Mouse (Mus musculus) heart, embryonic 12.5 days (tissue): ENCODE measurements around the gene B230104I21Rik. TPM values are rescaled to one million over a fixed set of nuclear protein-coding genes. Genes with fewer than 3 reads are reported as not detected.

Experiments used
- ATAC-seq: fragments of 200-750 bp; cut with Nextera tagmentation; 2 replicates; pipeline ENCODE4 v1.8.0; 2017; ENCODE audit warnings: moderate TSS enrichment, moderate library complexity; ENCODE audit not compliant: insufficient number of reproducible peaks, low FRiP score
- H3K27ac ChIP-seq: fragments of 300-500 bp; sonication (generic); 2 replicates; pipeline ENCODE4 v1.5.1; 2016; ENCODE audit warnings: mild to moderate bottlenecking, moderate library complexity; ENCODE audit not compliant: poor library complexity, severe bottlenecking
- H3K27me3 ChIP-seq: fragments of 300-500 bp; sonication (generic); replicated peaks from 2 replicates; pipeline ENCODE4 v1.6.1; 2016; ENCODE audit warnings: mild to moderate bottlenecking, moderate library complexity
- H3K36me3 ChIP-seq: fragments of 300-500 bp; sonication (generic); 2 replicates; pipeline ENCODE4 v1.6.1; 2016; ENCODE audit warnings: mild to moderate bottlenecking, moderate library complexity
- H3K4me1 ChIP-seq: fragments of 300-500 bp; sonication (generic); replicated peaks from 2 replicates; pipeline ENCODE4 v1.6.1; 2016; ENCODE audit warnings: mild to moderate bottlenecking
- H3K4me2 ChIP-seq: fragments of 300-500 bp; sonication (generic); 2 replicates; pipeline ENCODE4 v1.6.1; 2016; ENCODE audit warnings: mild to moderate bottlenecking, moderate library complexity
- H3K4me3 ChIP-seq: fragments of 300-500 bp; sonication (generic); 2 replicates; pipeline ENCODE4 v1.5.1; 2016; ENCODE audit warnings: mild to moderate bottlenecking
- H3K9ac ChIP-seq: fragments of 300-500 bp; sonication (generic); 2 replicates; pipeline ENCODE4 v1.6.1; 2016; ENCODE audit warnings: mild to moderate bottlenecking, moderate library complexity
- H3K9me3 ChIP-seq: fragments of 300-500 bp; sonication (generic); replicated peaks from 2 replicates; pipeline ENCODE4 v1.6.1; 2016; ENCODE audit warnings: mild to moderate bottlenecking, moderate library complexity
- WGBS: fragments of 180-500 bp; shearing (Covaris S2); methylation state at CpG from one replicate; pipeline ENCODE4 v1.1.7; 2016; 5-methylcytosine and 5-hydroxymethylcytosine counted together
- polyA plus RNA-seq: library from polyadenylated mRNA; unstranded; fragments of >200 nt; fragmentation: Nextera tagmentation; extraction: Ambion mirVana; gene quantifications from 2 replicates; pipeline ENCODE4 v1.2.1, GENCODE M21; 2016

The B230104I21Rik gene
- polyA plus RNA-seq, 1 experiment from 2014 or later = not detected

DNA sequence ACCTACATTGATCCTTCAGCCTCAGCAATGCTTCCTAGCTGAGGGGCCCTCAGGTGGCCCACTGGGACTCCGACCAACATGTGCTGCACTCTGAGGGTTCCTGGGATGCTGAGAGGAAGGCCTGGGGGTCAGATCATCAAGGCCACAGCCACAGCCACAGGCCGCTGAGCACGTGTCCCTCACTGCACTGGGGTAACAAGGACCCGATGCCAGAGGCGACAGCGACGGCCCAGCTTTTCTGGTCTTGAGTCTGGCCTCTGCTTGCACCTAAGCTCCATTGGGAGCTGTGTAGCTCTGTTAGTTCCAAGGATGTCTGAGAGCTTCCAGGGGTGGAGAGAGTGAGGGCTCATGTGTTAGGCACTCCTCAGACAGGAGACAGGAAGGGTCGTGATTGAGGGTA is 34.9 kb downstream of the B230104I21Rik start:
- ATAC-seq = no peak
- H3K9ac ChIP-seq = no peak overlapping the region
- H3K4me2 ChIP-seq = no peak overlapping the region
- peaks cover 37% of the 10 kb centered on the region for H3K4me1 ChIP-seq
- no peaks in the 10 kb centered on the region for H3K36me3 ChIP-seq
- no peak overlapping the region for H3K27ac ChIP-seq
- 69% methylated on average over 8 of the region's 8 CpGs for WGBS
- H3K27me3 ChIP-seq = peaks cover 21% of the 10 kb centered on the region
- H3K9me3 ChIP-seq = no peaks in the 10 kb centered on the region
- H3K4me3 ChIP-seq = no peak overlapping the region

DNA sequence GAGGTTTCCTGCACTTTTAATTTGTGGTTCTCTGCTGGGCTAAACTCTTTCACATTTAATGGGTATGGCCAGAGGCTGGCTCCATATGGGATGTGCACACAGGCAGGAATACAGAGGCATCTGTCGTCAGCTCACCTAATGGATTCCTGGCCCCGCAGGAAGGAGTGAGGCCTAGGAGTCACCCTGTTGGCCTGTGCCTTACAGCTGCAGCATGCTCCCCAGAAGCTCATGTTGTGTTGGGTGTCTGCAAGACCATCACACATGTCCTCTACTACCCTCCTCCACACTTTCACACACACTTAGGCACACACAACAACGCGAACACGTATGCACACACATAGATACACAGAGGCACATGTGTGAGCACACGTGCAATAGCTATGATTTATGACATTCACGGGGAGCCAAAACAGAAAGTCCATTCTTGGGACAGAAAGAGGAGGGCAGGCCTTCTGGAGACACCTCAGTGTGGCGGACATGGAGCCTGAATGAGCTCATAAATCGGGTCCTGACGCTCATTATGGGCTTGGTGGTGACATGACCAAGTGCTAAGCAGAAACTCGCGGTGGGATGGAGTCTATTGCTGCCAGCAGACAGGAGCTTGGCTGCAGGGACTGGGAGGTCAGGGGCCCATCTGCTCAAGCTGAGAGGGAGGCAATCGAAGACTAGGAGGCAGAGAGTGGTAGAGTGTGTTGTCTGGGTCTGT is 35.8 kb downstream of the B230104I21Rik start:
- 55% methylated on average over 13 of the region's 13 CpGs for WGBS
- no peak overlapping the region for H3K9ac ChIP-seq
- no peak for ATAC-seq
- no peaks in the 10 kb centered on the region for H3K36me3 ChIP-seq
- H3K4me1 ChIP-seq = peaks cover 37% of the 10 kb centered on the region
- peaks cover 25% of the 10 kb centered on the region for H3K27me3 ChIP-seq
- H3K27ac ChIP-seq = peak overlapping the region; percentile 20; the same call in 1 of the 2 replicates
- H3K4me2 ChIP-seq = no peak overlapping the region
- no peaks in the 10 kb centered on the region for H3K9me3 ChIP-seq
- H3K4me3 ChIP-seq = no peak overlapping the region

DNA sequence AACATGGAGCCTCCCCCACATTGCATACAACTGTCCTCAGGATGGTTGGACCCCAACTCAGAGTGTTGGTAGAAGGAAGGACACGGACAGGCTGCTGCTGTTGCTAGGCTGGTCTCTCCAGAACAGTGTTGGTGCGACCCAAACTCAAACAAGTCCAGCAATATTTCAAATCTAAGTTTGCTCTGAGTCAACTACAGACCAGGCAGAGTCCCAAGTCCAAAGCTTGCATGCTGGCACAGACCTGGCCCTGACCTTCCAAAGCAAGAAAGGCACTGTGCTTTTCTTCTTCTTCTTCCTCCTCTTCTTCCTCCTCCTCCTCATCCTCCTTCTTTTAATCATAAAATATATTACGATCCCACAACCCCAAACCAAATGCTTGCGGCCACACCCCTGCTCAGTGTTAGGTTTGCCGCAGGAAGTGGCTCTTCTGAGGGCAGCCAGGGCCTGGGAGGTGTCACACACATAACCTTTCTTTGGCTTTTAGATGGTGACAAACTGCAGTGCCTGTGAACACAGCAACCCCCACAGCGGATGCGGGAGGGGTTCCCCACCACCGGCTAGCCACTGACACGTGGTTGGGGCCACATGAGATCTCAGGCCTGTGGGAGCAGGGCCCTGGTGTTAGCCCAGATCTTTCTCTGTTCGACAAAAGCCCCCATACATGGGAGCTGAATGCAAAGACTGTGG is 40.2 kb downstream of the B230104I21Rik start:
- 75% methylated on average over 10 of the region's 10 CpGs for WGBS
- no peak overlapping the region for H3K4me3 ChIP-seq
- no peak overlapping the region for H3K9ac ChIP-seq
- H3K36me3 ChIP-seq = no peaks in the 10 kb centered on the region
- no peak for ATAC-seq
- H3K27me3 ChIP-seq = peaks cover 39% of the 10 kb centered on the region
- no peak overlapping the region for H3K27ac ChIP-seq
- no peaks in the 10 kb centered on the region for H3K9me3 ChIP-seq
- no peak overlapping the region for H3K4me2 ChIP-seq
- H3K4me1 ChIP-seq = peaks cover 18% of the 10 kb centered on the region

DNA sequence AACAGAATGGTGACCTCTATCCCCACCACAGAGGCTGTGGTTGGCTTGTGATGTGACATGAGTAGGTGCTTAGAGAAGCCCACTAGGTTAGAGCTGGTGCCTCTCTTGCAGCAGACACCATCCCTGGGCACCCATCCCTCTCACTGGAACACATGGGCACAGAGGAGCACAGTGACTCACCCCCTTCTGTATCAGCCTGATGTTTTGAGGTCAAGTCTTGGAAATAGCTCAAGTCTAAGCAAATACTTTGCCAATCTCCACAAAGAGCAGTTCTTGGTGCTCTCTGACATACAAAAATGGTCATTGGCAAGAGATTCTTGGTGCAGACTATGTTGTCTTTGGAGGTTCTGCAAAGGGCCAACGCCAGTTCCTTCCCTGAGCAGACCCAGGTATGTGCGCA is 42.9 kb downstream of the B230104I21Rik start:
- Histone ChIP-seq H3K4me3 (no peak overlapping the region), H3K4me2 (no peak overlapping the region), H3K9me3 (no peaks in the 10 kb centered on the region), H3K4me1 (no peaks in the 10 kb centered on the region), H3K27me3 (peaks cover 41% of the 10 kb centered on the region), H3K36me3 (no peaks in the 10 kb centered on the region), H3K27ac (no peak overlapping the region), H3K9ac (no peak overlapping the region)
- ATAC-seq = no peak
- WGBS = 94% methylated on average over 2 of the region's 2 CpGs

DNA sequence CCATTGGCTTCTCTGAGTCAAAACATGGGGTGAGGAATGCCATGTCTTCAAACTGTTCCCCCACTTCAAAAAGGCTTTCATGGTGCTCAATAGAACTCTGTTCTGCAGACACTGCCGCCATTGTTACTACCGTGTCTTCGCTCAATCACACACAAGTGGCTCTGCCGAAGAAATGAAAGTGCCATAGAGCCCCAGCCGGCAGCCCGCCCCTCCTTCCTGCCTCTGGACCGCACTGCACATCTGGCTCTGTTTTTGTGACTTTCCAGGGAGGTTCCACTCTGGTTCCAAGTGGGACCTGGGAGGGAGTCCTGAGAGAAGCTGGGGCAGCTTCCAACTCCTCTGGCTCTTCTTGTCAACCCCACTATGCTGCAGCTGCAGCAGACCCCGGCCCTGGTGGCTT is 49.3 kb downstream of the B230104I21Rik start:
- Histone ChIP-seq H3K27ac (no peak overlapping the region), H3K27me3 (peaks cover 57% of the 10 kb centered on the region), H3K9me3 (no peaks in the 10 kb centered on the region), H3K4me1 (peaks cover 41% of the 10 kb centered on the region), H3K4me2 (no peak overlapping the region), H3K36me3 (no peaks in the 10 kb centered on the region), H3K9ac (no peak overlapping the region), H3K4me3 (no peak overlapping the region)
- ATAC-seq = no peak
- 69% methylated on average over 8 of the region's 8 CpGs for WGBS

DNA sequence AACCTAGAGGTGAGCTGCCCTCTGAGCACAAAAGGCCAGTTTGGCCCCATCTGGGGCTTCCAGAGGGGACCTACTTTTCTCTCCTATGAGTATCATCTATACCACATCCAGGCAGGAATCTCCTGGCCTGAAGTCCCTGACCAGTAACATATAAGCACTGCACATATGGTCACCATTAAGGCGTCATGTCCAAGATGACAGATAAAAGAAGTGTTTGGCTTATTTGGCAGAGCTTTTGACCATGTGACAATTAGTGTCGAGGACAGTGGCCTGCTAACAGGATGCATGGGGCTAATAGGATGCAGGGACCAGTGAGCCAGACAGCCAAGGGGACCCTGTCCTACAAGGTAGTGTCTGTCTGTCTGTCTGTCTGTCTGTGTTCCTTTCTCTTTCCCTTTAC is 50.0 kb downstream of the B230104I21Rik start:
- H3K4me2 ChIP-seq = no peak overlapping the region
- 55% methylated on average over 2 of the region's 2 CpGs for WGBS
- H3K4me1 ChIP-seq = peaks cover 48% of the 10 kb centered on the region
- no peak overlapping the region for H3K9ac ChIP-seq
- H3K4me3 ChIP-seq = no peak overlapping the region
- H3K27ac ChIP-seq = no peak overlapping the region
- no peaks in the 10 kb centered on the region for H3K9me3 ChIP-seq
- H3K36me3 ChIP-seq = no peaks in the 10 kb centered on the region
- ATAC-seq = no peak
- peaks cover 56% of the 10 kb centered on the region for H3K27me3 ChIP-seq

DNA sequence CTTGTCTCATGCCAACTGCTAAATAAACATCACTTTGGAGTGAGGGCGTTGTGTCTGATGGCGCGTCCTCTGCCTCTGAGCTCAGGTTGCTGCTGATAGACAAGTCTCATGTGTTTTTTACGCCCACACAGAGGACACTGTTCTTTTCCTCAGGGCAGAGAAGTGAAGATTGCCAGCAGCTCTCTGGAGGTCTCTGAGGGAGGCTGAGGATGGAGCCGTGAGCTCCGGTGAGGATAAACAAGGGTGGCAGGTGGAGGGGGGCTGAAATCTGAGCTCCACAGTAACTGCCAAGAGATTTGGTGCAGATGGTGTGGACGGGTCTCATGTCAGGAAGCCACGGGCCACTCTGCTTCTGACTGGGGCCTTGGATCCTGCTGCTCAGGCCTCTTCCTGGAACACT is 50.9 kb downstream of the B230104I21Rik start:
- Histone ChIP-seq H3K27ac (no peak overlapping the region), H3K4me2 (no peak overlapping the region), H3K9ac (no peak overlapping the region), H3K9me3 (no peaks in the 10 kb centered on the region), H3K36me3 (no peaks in the 10 kb centered on the region), H3K27me3 (peaks cover 54% of the 10 kb centered on the region), H3K4me3 (no peak overlapping the region), H3K4me1 (peaks cover 57% of the 10 kb centered on the region)
- ATAC-seq = 0 out of 2 replicates have a peak, but pooled peaks have one; percentile 26
- 42% methylated on average over 8 of the region's 8 CpGs for WGBS

DNA sequence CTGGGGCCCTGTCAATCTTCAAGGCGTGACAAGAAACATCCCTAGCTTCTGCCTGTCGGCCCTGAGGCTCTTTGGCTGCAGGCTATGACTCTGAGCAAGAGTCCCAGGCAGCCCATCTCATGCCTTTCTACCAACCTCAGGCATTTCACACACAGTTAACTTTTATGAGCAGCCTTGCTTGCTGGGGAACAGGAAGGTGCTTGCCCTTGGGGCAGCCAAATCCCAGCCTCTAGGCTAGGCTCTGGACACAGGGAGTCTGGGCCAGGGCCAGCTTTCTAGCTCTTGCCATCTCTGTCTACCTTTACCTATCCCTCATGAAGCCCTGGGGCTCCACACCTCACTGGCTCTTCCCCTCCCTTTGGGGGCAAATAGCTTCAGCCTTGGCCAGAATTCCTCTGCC is 53.7 kb downstream of the B230104I21Rik start:
- Histone ChIP-seq H3K9me3 (no peaks in the 10 kb centered on the region), H3K4me3 (no peak overlapping the region), H3K27me3 (peaks cover 45% of the 10 kb centered on the region), H3K36me3 (no peaks in the 10 kb centered on the region), H3K9ac (no peak overlapping the region), H3K4me1 (peaks cover 85% of the 10 kb centered on the region), H3K27ac (0 out of 2 replicates have a peak overlapping the region, but pooled peaks have one; percentile 12), H3K4me2 (no peak overlapping the region)
- no peak for ATAC-seq
- WGBS = 84% methylated on average over 2 of the region's 2 CpGs

DNA sequence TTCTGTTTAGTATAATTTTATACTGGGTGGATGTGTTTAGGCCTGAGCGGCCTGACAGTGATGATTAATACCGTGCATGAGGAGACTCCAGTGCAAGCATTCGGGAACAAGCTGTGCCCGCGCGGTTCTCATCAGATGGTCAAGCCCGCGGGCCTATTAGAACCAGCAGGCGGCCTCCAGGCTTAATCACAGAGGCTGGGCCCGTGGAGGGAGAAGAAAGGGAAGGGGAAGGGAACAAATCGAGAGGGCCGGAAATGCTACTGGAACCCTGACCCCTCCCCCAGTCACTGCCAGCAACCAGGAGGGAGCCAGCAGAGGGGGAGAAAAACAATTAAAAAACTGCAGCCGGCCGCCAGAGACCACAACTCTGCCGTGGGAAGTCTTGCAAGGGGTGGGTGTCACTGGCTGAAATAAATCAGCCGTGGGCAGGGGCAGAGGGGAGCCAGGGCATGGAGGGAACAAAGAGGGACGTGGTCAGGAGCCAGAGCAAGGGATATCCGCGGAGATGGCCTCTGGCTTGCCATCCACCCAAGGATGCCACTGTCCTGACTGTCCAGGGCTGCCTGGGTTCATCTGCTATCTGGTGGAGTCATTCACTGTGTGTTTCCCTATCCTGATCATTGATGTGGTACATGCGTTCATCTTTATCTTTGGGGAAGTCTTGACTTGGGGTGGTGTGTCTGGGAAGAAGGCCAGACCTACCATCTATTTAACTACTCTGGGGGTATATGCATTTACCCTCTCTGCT is 54.6 kb downstream of the B230104I21Rik start:
- 25% methylated on average over 20 of the region's 20 CpGs for WGBS
- H3K27me3 ChIP-seq = peaks cover 50% of the 10 kb centered on the region
- H3K36me3 ChIP-seq = no peaks in the 10 kb centered on the region
- H3K9me3 ChIP-seq = no peaks in the 10 kb centered on the region
- peak overlapping the region; percentile 6; the same call in 1 of the 2 replicates for H3K4me2 ChIP-seq
- H3K27ac ChIP-seq = 0 out of 2 replicates have a peak overlapping the region, but pooled peaks have one; percentile 12
- H3K9ac ChIP-seq = no peak overlapping the region
- no peak for ATAC-seq
- peaks cover 86% of the 10 kb centered on the region for H3K4me1 ChIP-seq
- no peak overlapping the region for H3K4me3 ChIP-seq

DNA sequence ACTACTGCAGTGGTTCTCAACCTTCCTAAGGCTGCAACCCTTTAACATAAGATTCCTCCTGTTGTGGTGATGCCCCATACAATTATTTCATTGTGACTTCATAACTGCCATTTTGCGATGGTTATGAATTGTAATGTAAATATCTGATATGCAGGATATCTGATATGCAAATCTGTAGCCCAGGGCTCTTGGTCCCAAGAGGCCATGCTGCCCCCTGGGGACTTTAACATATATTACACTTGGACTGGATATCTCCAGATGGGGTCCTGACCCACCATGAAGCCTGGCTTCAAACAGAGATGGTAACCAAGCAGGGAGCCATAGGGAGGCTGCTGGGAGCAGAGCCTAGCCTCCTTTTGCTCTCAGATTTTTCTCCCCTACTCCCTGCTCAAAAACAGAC is 56.7 kb downstream of the B230104I21Rik start:
- H3K4me1 ChIP-seq = peaks cover 66% of the 10 kb centered on the region

More for the DNA sequence above, 56.7 kb downstream of the B230104I21Rik start:
- WGBS = 82% methylated on average over 1 of the region's 1 CpGs
- Histone ChIP-seq H3K27me3 (peaks cover 59% of the 10 kb centered on the region), H3K36me3 (no peaks in the 10 kb centered on the region), H3K4me2 (peak overlapping the region; percentile 32; the same call in 1 of the 2 replicates), H3K4me3 (no peak overlapping the region), H3K27ac (peak overlapping the region; percentile 92), H3K9ac (no peak overlapping the region), H3K9me3 (no peaks in the 10 kb centered on the region)
- no peak for ATAC-seq
